Mouse (Mus musculus): ENCODE measurements around the gene Rpl19.

GRCm38 (mm10) chr11:98027297-98027688 lies 783 bp downstream of the Rpl19 start:
- no peak for TF ChIP-seq POLR2A (IDR thresholded peaks at IDR 0.05; ENCODE audit: borderline replicate concordance, extremely low read depth, insufficient read depth, insufficient read length, poor library complexity, severe bottlenecking)
- TF ChIP-seq CTCF (IDR thresholded peaks at IDR 0.05; ENCODE audit: borderline replicate concordance, extremely low read depth, insufficient read depth, insufficient read length) = no peak

All from brain, embryonic 14.5 days (tissue).